ENCODE assay signal across 26 mouse cellular contexts in the genomic region with DNA sequence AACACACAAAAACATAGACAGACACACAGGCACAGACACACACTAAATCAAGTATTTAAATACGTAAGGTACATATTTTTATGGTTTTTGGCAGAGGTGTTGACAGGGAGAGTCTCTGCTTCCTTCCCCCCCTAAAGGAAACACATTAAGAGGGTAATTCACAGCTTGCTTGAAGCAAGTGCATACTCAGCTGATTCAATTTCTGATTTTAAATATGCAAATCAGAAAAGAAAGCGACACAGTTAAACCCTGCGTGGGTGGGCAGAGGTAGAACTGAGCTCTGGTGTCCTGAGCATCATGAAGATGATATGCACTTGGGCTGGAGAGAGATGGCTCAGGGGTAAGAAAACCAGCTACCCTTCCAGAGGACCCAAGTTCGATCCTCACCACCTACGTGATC.
DNase-seq lines count a peak whose midpoint lies in the region; ATAC-seq and TF ChIP-seq lines count a peak whose summit lies in the region.
"Had no signal": no experiment of that assay in that cellular context is flagged by ENCODE, and none has a peak within 500 bp of the region (broad histone marks: within the 10 kb centered on the region; RNA-seq: fewer than 3 reads in every experiment).

No protein-coding gene starts in this region.

- H3K9me3 ChIP-seq in lung, postnatal 0 days (ENCODE audit: low read length): no peaks in the 10 kb centered on the region
- H3K9me3 ChIP-seq: embryonic facial prominence, embryonic 12.5 days; embryonic facial prominence, embryonic 15.5 days; heart, embryonic 10.5 days; heart, embryonic 13.5 days; hindbrain, embryonic 12.5 days; hindbrain, embryonic 15.5 days had no signal

- no peak for TF ChIP-seq CTCF in lung, postnatal 0 days (IDR thresholded peaks at IDR 0.05)

- TF ChIP-seq EP300 in lung, postnatal 0 days (IDR thresholded peaks at IDR 0.05): no peak

- no peak overlapping the region for H3K27ac ChIP-seq in lung, postnatal 0 days (ENCODE audit: low read length)
- H3K27ac ChIP-seq: embryonic facial prominence, embryonic 12.5 days; embryonic facial prominence, embryonic 15.5 days; heart, adult 2 months; heart, embryonic 10.5 days; heart, embryonic 13.5 days; hindbrain, embryonic 12.5 days; hindbrain, embryonic 15.5 days had no signal

- 90% methylated on average over 5 of the region's 5 CpGs for WGBS in lung, postnatal 0 days

- H3K9ac ChIP-seq in lung, postnatal 0 days (replicated peaks; ENCODE audit: low read depth): no peak overlapping the region
- H3K9ac ChIP-seq: embryonic facial prominence, embryonic 12.5 days; embryonic facial prominence, embryonic 15.5 days; forebrain, postnatal 0 days; heart, embryonic 13.5 days; hindbrain, embryonic 12.5 days; hindbrain, embryonic 15.5 days had no signal

- DNase-seq in CD4-positive helper T cell, adult 2 months (ENCODE audit: low read depth, low spot score): peak; percentile 77
- DNase-seq in CD4-positive, CD25-positive, alpha-beta regulatory T cell, adult 2 months (ENCODE audit: low read depth, low spot score): peak; percentile 67
- no peak for DNase-seq in spleen, postnatal 36 days (ENCODE audit: low spot score in 2 of 2)
- DNase-seq in natural killer cell, adult 2 months (ENCODE audit: low spot score in 2 of 2): no peak
- DNase-seq in lung, postnatal 0 days (ENCODE audit: low spot score): no peak
- DNase-seq: adrenal gland, postnatal 10 days; adrenal gland, postnatal 36 days; cerebellum, adult 11 months; cerebellum, adult 2 months; cerebellum, adult 9-11 months; cerebellum, postnatal 25 days; forebrain, postnatal 0 days; gastrocnemius, postnatal 10 days; heart, adult 2 months; heart, postnatal 14 days; kidney, adult 18-20 months had no signal

- H3K4me2 ChIP-seq in lung, postnatal 0 days (replicated peaks; ENCODE audit: low read depth, low read length): no peak overlapping the region
- H3K4me2 ChIP-seq: embryonic facial prominence, embryonic 12.5 days; embryonic facial prominence, embryonic 15.5 days; heart, embryonic 13.5 days; hindbrain, embryonic 12.5 days; hindbrain, embryonic 15.5 days had no signal

- H3K27me3 ChIP-seq in lung, postnatal 0 days (replicated peaks; ENCODE audit: insufficient read depth, low read length): no peaks in the 10 kb centered on the region
- H3K27me3 ChIP-seq: embryonic facial prominence, embryonic 12.5 days; embryonic facial prominence, embryonic 15.5 days; heart, embryonic 13.5 days; hindbrain, embryonic 12.5 days; hindbrain, embryonic 15.5 days had no signal

- H3K4me3 ChIP-seq in lung, postnatal 0 days (ENCODE audit: low read depth, low read length): no peak overlapping the region
- H3K4me3 ChIP-seq: embryonic facial prominence, embryonic 12.5 days; embryonic facial prominence, embryonic 15.5 days; heart, adult 2 months; heart, embryonic 10.5 days; heart, embryonic 13.5 days; hindbrain, embryonic 12.5 days; hindbrain, embryonic 15.5 days had no signal

- no peaks in the 10 kb centered on the region for H3K36me3 ChIP-seq in lung, postnatal 0 days (ENCODE audit: insufficient read depth, low read length)
- H3K36me3 ChIP-seq: embryonic facial prominence, embryonic 12.5 days; embryonic facial prominence, embryonic 15.5 days; heart, embryonic 10.5 days; heart, embryonic 13.5 days; hindbrain, embryonic 12.5 days; hindbrain, embryonic 15.5 days had no signal

- H3K4me1 ChIP-seq in lung, postnatal 0 days (ENCODE audit: insufficient read depth, low read depth, low read length): no peaks in the 10 kb centered on the region
- H3K4me1 ChIP-seq: embryonic facial prominence, embryonic 12.5 days; embryonic facial prominence, embryonic 15.5 days; hindbrain, embryonic 12.5 days; hindbrain, embryonic 15.5 days had no signal

- ATAC-seq in activated CD4-positive, CD25-positive, alpha-beta regulatory T cell, adult 4 months: peak; percentile 69
- peak; percentile 80 for ATAC-seq in inflammation-experienced regulatory T-cells, adult 6 months
- ATAC-seq in lung, postnatal 0 days: no peak
- ATAC-seq: forebrain, embryonic 14.5 days; forebrain, postnatal 0 days; intestine, embryonic 16.5 days had no signal

Comparison
In these comparisons a context has a peak if more than half of its experiments do, and no peak if none do; other contexts are left out.
1. DNase-seq: peak in CD4-positive helper T cell, adult 2 months (single experiment) and CD4-positive, CD25-positive, alpha-beta regulatory T cell, adult 2 months (single experiment); none in spleen, postnatal 36 days (0 of 2), natural killer cell, adult 2 months (0 of 2) and lung, postnatal 0 days (single experiment).